Mouse (Mus musculus) yolk sac, embryonic 10.5 days (tissue): Measurements from ENCODE around the gene Gm6205.
"Not testable (repeated sequence)": the region's sequence is repeated elsewhere in the genome, so short reads cannot be mapped to it uniquely, and the experiment has no call there.

Source experiments
- DNase-seq: peaks from one replicate; pipeline ENCODE4 v3.0.0-alpha.2; 2017; ENCODE audit warnings: low spot score

Gm6205 gene

GRCm38 (mm10) chr5:94648082-94648481 lies at the start of gene Gm6205:
Gene Gm6205, plus strand, starts transcription at chr5:94648382.
- DNase-seq = not testable (repeated sequence)

- DNase-seq = not testable (repeated sequence)
Measured at GRCm38 (mm10) chr5:94616242-94616641, 31.9 kb upstream of the Gm6205 start, which contains the start of gene Gm3147. Gene Gm3147, minus strand, starts transcription at chr5:94616342.

GRCm38 (mm10) chr5:94623679-94624078 lies 24.5 kb upstream of the Gm6205 start, which contains the start of gene Gm6509:
Gene Gm6509, plus strand, starts transcription at chr5:94623979.
- DNase-seq = not testable (repeated sequence)
